Mouse (Mus musculus): Measurements from ENCODE around the gene Mindy3.

GRCm38 (mm10) chr2:12402469-12402868, 16.8 kb downstream of the Mindy3 start:
- TF ChIP-seq CTCF (IDR thresholded peaks at IDR 0.05; ENCODE audit: low read depth) = no peak
- no peak for TF ChIP-seq EP300 (IDR thresholded peaks at IDR 0.05; ENCODE audit: low read depth)
